Mouse (Mus musculus): ENCODE measurements around the gene Ammecr1. TPM values are rescaled to one million over a fixed set of nuclear protein-coding genes. Genes with fewer than 3 reads are reported as not detected.

The Ammecr1 gene
- polyA plus RNA-seq, 1 experiment from 2014 or later, result 11.9 TPM

- Histone ChIP-seq H3K27me3 (replicated peaks; ENCODE audit: low read depth, poor library complexity, severe bottlenecking) (peaks cover 44% of the 10 kb centered on the region), H3K27ac (replicated peaks) (no peak overlapping the region), H3K4me1 (peaks cover 10% of the 10 kb centered on the region; the same call in 1 of the 2 replicates), H3K4me3 (no peak overlapping the region), H3K36me3 (replicated peaks) (no peaks in the 10 kb centered on the region), H3K9me3 (no peaks in the 10 kb centered on the region)
- peak; percentile 50 for DNase-seq (ENCODE audit: low spot score)
- 41% methylated on average over 10 of the region's 10 CpGs for WGBS
Observed at GRCm38 (mm10) chrX:142818057-142818682, 148.4 kb downstream of the Ammecr1 start.

- H3K4me1 ChIP-seq, result peaks cover 10% of the 10 kb centered on the region; the same call in 1 of the 2 replicates
- H3K9me3 ChIP-seq, result no peaks in the 10 kb centered on the region
- DNase-seq (ENCODE audit: low spot score), result peak; percentile 49
- peaks cover 22% of the 10 kb centered on the region for H3K27me3 ChIP-seq (replicated peaks; ENCODE audit: low read depth, poor library complexity, severe bottlenecking)
- no peak overlapping the region for H3K27ac ChIP-seq (replicated peaks)
- H3K4me3 ChIP-seq, result no peak overlapping the region
- WGBS, result 17% methylated on average over 6 of the region's 6 CpGs
- peaks cover 16% of the 10 kb centered on the region for H3K36me3 ChIP-seq (replicated peaks)
Observed at GRCm38 (mm10) chrX:142813146-142813545, 153.4 kb downstream of the Ammecr1 start.

DNA sequence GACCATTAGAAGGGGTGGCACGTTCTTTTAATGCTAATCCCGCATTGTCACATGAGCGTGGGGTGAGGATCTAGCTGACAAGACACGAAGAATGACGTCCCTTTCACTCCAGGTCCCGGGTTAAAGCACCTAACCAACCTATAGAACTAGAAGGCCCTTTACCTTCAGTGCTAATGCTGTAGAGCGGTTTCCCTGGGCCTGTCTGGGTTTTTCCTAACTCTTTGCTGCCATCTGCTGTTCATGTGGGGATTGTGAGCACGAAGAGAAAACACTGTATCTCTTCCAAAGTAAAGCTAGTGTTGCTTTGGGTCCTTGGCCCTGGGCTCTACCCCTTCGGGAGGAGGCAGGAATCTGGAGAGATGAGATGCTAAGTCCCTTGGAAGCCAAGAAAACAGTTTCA, 158.1 kb downstream of the Ammecr1 start:
- Histone ChIP-seq H3K27ac (replicated peaks) (no peak overlapping the region), H3K9me3 (no peaks in the 10 kb centered on the region), H3K27me3 (replicated peaks; ENCODE audit: low read depth, poor library complexity, severe bottlenecking) (peaks cover 24% of the 10 kb centered on the region), H3K36me3 (replicated peaks) (peaks cover 25% of the 10 kb centered on the region), H3K4me3 (no peak overlapping the region), H3K4me1 (no peaks in the 10 kb centered on the region; the same call in 1 of the 2 replicates)
- 53% methylated on average over 9 of the region's 9 CpGs for WGBS
- peak; percentile 36 for DNase-seq (ENCODE audit: low spot score)

GRCm38 (mm10) chrX:142806620-142807061, 159.9 kb downstream of the Ammecr1 start:
- H3K27ac ChIP-seq (replicated peaks), result no peak overlapping the region
- peaks cover 19% of the 10 kb centered on the region for H3K36me3 ChIP-seq (replicated peaks)
- WGBS, result 42% methylated on average over 10 of the region's 10 CpGs
- no peak overlapping the region for H3K4me3 ChIP-seq
- peaks cover 30% of the 10 kb centered on the region for H3K27me3 ChIP-seq (replicated peaks; ENCODE audit: low read depth, poor library complexity, severe bottlenecking)
- no peaks in the 10 kb centered on the region for H3K9me3 ChIP-seq
- no peaks in the 10 kb centered on the region; the same call in 1 of the 2 replicates for H3K4me1 ChIP-seq
- DNase-seq (ENCODE audit: low spot score), result peak; percentile 28

- H3K9me3 ChIP-seq, result no peaks in the 10 kb centered on the region
- H3K27ac ChIP-seq (replicated peaks), result no peak overlapping the region
- no peak for DNase-seq (ENCODE audit: low spot score)
- 79% methylated on average over 6 of the region's 6 CpGs for WGBS
- peaks cover 19% of the 10 kb centered on the region for H3K36me3 ChIP-seq (replicated peaks)
- no peak overlapping the region for H3K4me3 ChIP-seq
- H3K4me1 ChIP-seq, result no peaks in the 10 kb centered on the region; the same call in 1 of the 2 replicates
- peaks cover 30% of the 10 kb centered on the region for H3K27me3 ChIP-seq (replicated peaks; ENCODE audit: low read depth, poor library complexity, severe bottlenecking)
Observed at GRCm38 (mm10) chrX:142806126-142806525, 160.4 kb downstream of the Ammecr1 start.

GRCm38 (mm10) chrX:142804596-142804995, 161.9 kb downstream of the Ammecr1 start:
- H3K4me1 ChIP-seq, result no peaks in the 10 kb centered on the region; the same call in 1 of the 2 replicates
- H3K27ac ChIP-seq (replicated peaks), result no peak overlapping the region
- no peaks in the 10 kb centered on the region for H3K9me3 ChIP-seq
- H3K36me3 ChIP-seq (replicated peaks), result peaks cover 17% of the 10 kb centered on the region
- no peak for DNase-seq (ENCODE audit: low spot score)
- WGBS, result 88% methylated on average over 3 of the region's 3 CpGs
- peaks cover 30% of the 10 kb centered on the region for H3K27me3 ChIP-seq (replicated peaks; ENCODE audit: low read depth, poor library complexity, severe bottlenecking)
- H3K4me3 ChIP-seq, result no peak overlapping the region

Small RNA genes lying within 50 kb of the gene (microRNA-seq; reads per million reads assigned to microRNA genes)
- not detected for gene Gm44351

Other genes with a start within 250 kb of the Ammecr1 start
- 0.18 and 0.27 TPM in 2 replicates for gene Rtl9, start 132.9 kb upstream of the Ammecr1 start, polyA plus RNA-seq (2016; fragmentation: Nextera tagmentation; extraction: Ambion mirVana)